Mouse (Mus musculus): ENCODE results near the gene Ppm1g. TPM values are rescaled to one million over a fixed set of nuclear protein-coding genes. Genes with fewer than 3 reads are reported as not detected.

The Ppm1g gene
- polyA plus RNA-seq, 1 experiment from 2014 or later = 145 TPM

GRCm38 (mm10) chr5:31252795-31253545, 32.5 kb upstream of the Ppm1g start:
- no peaks in the 10 kb centered on the region for H3K27me3 ChIP-seq (ENCODE audit: control insufficient read depth, insufficient read depth, low read length)
- WGBS = 75% methylated on average over 16 of the region's 16 CpGs
- no peak for ATAC-seq (ENCODE audit: low FRiP score, low TSS enrichment)
- no peak overlapping the region for H3K9ac ChIP-seq (ENCODE audit: low read depth, low read length)
- no peak overlapping the region for H3K27ac ChIP-seq (ENCODE audit: low read depth, low read length)
- peak overlapping the region; percentile 38; the same call in 1 of the 2 replicates for H3K4me3 ChIP-seq (ENCODE audit: low read length)
- H3K4me2 ChIP-seq (replicated peaks; ENCODE audit: low read depth, low read length) = no peak overlapping the region; the same call in 1 of the 2 replicates
- H3K9me3 ChIP-seq (ENCODE audit: control insufficient read depth, low read length) = no peaks in the 10 kb centered on the region
- peaks cover 70% of the 10 kb centered on the region for H3K36me3 ChIP-seq (ENCODE audit: control insufficient read depth, insufficient read depth, low read length)
- peaks cover 4% of the 10 kb centered on the region; the same call in 1 of the 2 replicates for H3K4me1 ChIP-seq (ENCODE audit: control insufficient read depth, insufficient read depth, low read length)

- Histone ChIP-seq H3K9me3 (ENCODE audit: control insufficient read depth, low read length) (no peaks in the 10 kb centered on the region), H3K27ac (ENCODE audit: low read depth, low read length) (no peak overlapping the region), H3K4me1 (ENCODE audit: control insufficient read depth, insufficient read depth, low read length) (peaks cover 4% of the 10 kb centered on the region; the same call in 1 of the 2 replicates), H3K36me3 (ENCODE audit: control insufficient read depth, insufficient read depth, low read length) (peaks cover 70% of the 10 kb centered on the region), H3K27me3 (ENCODE audit: control insufficient read depth, insufficient read depth, low read length) (no peaks in the 10 kb centered on the region), H3K9ac (ENCODE audit: low read depth, low read length) (peak overlapping the region; percentile 58), H3K4me3 (ENCODE audit: low read length) (peak overlapping the region; percentile 38), H3K4me2 (replicated peaks; ENCODE audit: low read depth, low read length) (peak overlapping the region; percentile 48)
- no peak for ATAC-seq (ENCODE audit: low FRiP score, low TSS enrichment)
- WGBS = 41% methylated on average over 10 of the region's 10 CpGs
Observed at GRCm38 (mm10) chr5:31252151-31252550, 31.7 kb upstream of the Ppm1g start.

- Histone ChIP-seq H3K4me3 (ENCODE audit: low read length) (peak within 1 kb of the TSS; percentile 38), H3K27me3 (ENCODE audit: control insufficient read depth, insufficient read depth, low read length) (no peaks in the 10 kb centered on the region), H3K4me1 (ENCODE audit: control insufficient read depth, insufficient read depth, low read length) (peaks cover 4% of the 10 kb centered on the region; the same call in 1 of the 2 replicates), H3K36me3 (ENCODE audit: control insufficient read depth, insufficient read depth, low read length) (peaks cover 74% of the 10 kb centered on the region), H3K4me2 (replicated peaks; ENCODE audit: low read depth, low read length) (peak within 1 kb of the TSS; percentile 48), H3K9me3 (ENCODE audit: control insufficient read depth, low read length) (no peaks in the 10 kb centered on the region), H3K27ac (ENCODE audit: low read depth, low read length) (peak within 1 kb of the TSS; percentile 55; the same call in 1 of the 2 replicates), H3K9ac (ENCODE audit: low read depth, low read length) (peak within 1 kb of the TSS; percentile 58)
- 17% methylated on average over 45 of the region's 47 CpGs for WGBS
- peak; percentile 88 for ATAC-seq (ENCODE audit: low FRiP score, low TSS enrichment)
Observed at GRCm38 (mm10) chr5:31251541-31252101, 31.1 kb upstream of the Ppm1g start, which contains the start of gene Krtcap3. Gene Krtcap3 (plus strand): TSS chr5:31251691.

- peaks cover 4% of the 10 kb centered on the region; the same call in 1 of the 2 replicates for H3K4me1 ChIP-seq (ENCODE audit: control insufficient read depth, insufficient read depth, low read length)
- no peaks in the 10 kb centered on the region for H3K27me3 ChIP-seq (ENCODE audit: control insufficient read depth, insufficient read depth, low read length)
- H3K4me2 ChIP-seq (replicated peaks; ENCODE audit: low read depth, low read length) = no peak overlapping the region
- H3K9ac ChIP-seq (ENCODE audit: low read depth, low read length) = no peak overlapping the region
- ATAC-seq (ENCODE audit: low FRiP score, low TSS enrichment) = no peak
- no peak overlapping the region for H3K27ac ChIP-seq (ENCODE audit: low read depth, low read length)
- WGBS = 57% methylated on average over 4 of the region's 4 CpGs
- peaks cover 78% of the 10 kb centered on the region for H3K36me3 ChIP-seq (ENCODE audit: control insufficient read depth, insufficient read depth, low read length)
- H3K4me3 ChIP-seq (ENCODE audit: low read length) = no peak overlapping the region; the same call in 1 of the 2 replicates
- no peaks in the 10 kb centered on the region for H3K9me3 ChIP-seq (ENCODE audit: control insufficient read depth, low read length)
Observed at GRCm38 (mm10) chr5:31250716-31251115, 30.2 kb upstream of the Ppm1g start.

- H3K4me2 ChIP-seq (replicated peaks; ENCODE audit: low read depth, low read length) = peak overlapping the region; percentile 59
- H3K27me3 ChIP-seq (ENCODE audit: control insufficient read depth, insufficient read depth, low read length) = no peaks in the 10 kb centered on the region
- no peak overlapping the region for H3K27ac ChIP-seq (ENCODE audit: low read depth, low read length)
- no peak for ATAC-seq (ENCODE audit: low FRiP score, low TSS enrichment)
- H3K4me3 ChIP-seq (ENCODE audit: low read length) = peak overlapping the region; percentile 84
- 21% methylated on average over 10 of the region's 10 CpGs for WGBS
- H3K9me3 ChIP-seq (ENCODE audit: control insufficient read depth, low read length) = no peaks in the 10 kb centered on the region
- peak overlapping the region; percentile 91 for H3K9ac ChIP-seq (ENCODE audit: low read depth, low read length)
- H3K36me3 ChIP-seq (ENCODE audit: control insufficient read depth, insufficient read depth, low read length) = peaks cover 36% of the 10 kb centered on the region
- H3K4me1 ChIP-seq (ENCODE audit: control insufficient read depth, insufficient read depth, low read length) = peaks cover 8% of the 10 kb centered on the region
Observed at GRCm38 (mm10) chr5:31242191-31242590, 21.7 kb upstream of the Ppm1g start.

- Histone ChIP-seq H3K9me3 (ENCODE audit: control insufficient read depth, low read length) (no peaks in the 10 kb centered on the region), H3K4me2 (replicated peaks; ENCODE audit: low read depth, low read length) (peak overlapping the region; percentile 59), H3K27ac (ENCODE audit: low read depth, low read length) (peak overlapping the region; percentile 97), H3K4me3 (ENCODE audit: low read length) (peak overlapping the region; percentile 84), H3K27me3 (ENCODE audit: control insufficient read depth, insufficient read depth, low read length) (no peaks in the 10 kb centered on the region), H3K36me3 (ENCODE audit: control insufficient read depth, insufficient read depth, low read length) (peaks cover 30% of the 10 kb centered on the region), H3K4me1 (ENCODE audit: control insufficient read depth, insufficient read depth, low read length) (peaks cover 8% of the 10 kb centered on the region), H3K9ac (ENCODE audit: low read depth, low read length) (peak overlapping the region; percentile 91)
- ATAC-seq (ENCODE audit: low FRiP score, low TSS enrichment) = no peak
- under 1% methylated on average over 13 of the region's 13 CpGs for WGBS
Observed at GRCm38 (mm10) chr5:31241522-31242034, 21.1 kb upstream of the Ppm1g start.

- Histone ChIP-seq H3K27me3 (ENCODE audit: control insufficient read depth, insufficient read depth, low read length) (no peaks in the 10 kb centered on the region), H3K4me3 (ENCODE audit: low read length) (peak within 1 kb of the TSS; percentile 84), H3K36me3 (ENCODE audit: control insufficient read depth, insufficient read depth, low read length) (peaks cover 23% of the 10 kb centered on the region), H3K9ac (ENCODE audit: low read depth, low read length) (peak within 1 kb of the TSS; percentile 91), H3K27ac (ENCODE audit: low read depth, low read length) (peak within 1 kb of the TSS; percentile 97), H3K4me2 (replicated peaks; ENCODE audit: low read depth, low read length) (peak within 1 kb of the TSS; percentile 59), H3K4me1 (ENCODE audit: control insufficient read depth, insufficient read depth, low read length) (peaks cover 8% of the 10 kb centered on the region), H3K9me3 (ENCODE audit: control insufficient read depth, low read length) (peaks cover 3% of the 10 kb centered on the region; the same call in 1 of the 2 replicates)
- ATAC-seq (ENCODE audit: low FRiP score, low TSS enrichment) = peak; percentile 98
- under 1% methylated on average over 50 of the region's 103 CpGs for WGBS
Observed at GRCm38 (mm10) chr5:31240637-31241521, 20.4 kb upstream of the Ppm1g start, which contains the start of the genes Nrbp1 and Gm9970. Gene Nrbp1 (plus strand): TSS chr5:31240864. Gene Gm9970 (minus strand): TSS chr5:31241232.

GRCm38 (mm10) chr5:31226641-31227040, 6.2 kb upstream of the Ppm1g start:
- no peak for ATAC-seq (ENCODE audit: low FRiP score, low TSS enrichment)
- H3K4me3 ChIP-seq (ENCODE audit: low read length) = no peak overlapping the region
- WGBS = 81% methylated on average over 1 of the region's 1 CpGs

More at GRCm38 (mm10) chr5:31226641-31227040, 6.2 kb upstream of the Ppm1g start:
- Histone ChIP-seq H3K27me3 (ENCODE audit: control insufficient read depth, insufficient read depth, low read length) (no peaks in the 10 kb centered on the region), H3K9me3 (ENCODE audit: control insufficient read depth, low read length) (no peaks in the 10 kb centered on the region), H3K9ac (ENCODE audit: low read depth, low read length) (no peak overlapping the region), H3K36me3 (ENCODE audit: control insufficient read depth, insufficient read depth, low read length) (no peaks in the 10 kb centered on the region), H3K4me2 (replicated peaks; ENCODE audit: low read depth, low read length) (no peak overlapping the region), H3K4me1 (ENCODE audit: control insufficient read depth, insufficient read depth, low read length) (no peaks in the 10 kb centered on the region), H3K27ac (ENCODE audit: low read depth, low read length) (no peak overlapping the region)
